Mouse (Mus musculus) spleen, adult 18-20 months (tissue): ENCODE data around the gene Apom.

ENCODE experiments used
- DNase-seq, 2 experiments: peaks; one replicate each; pipeline ENCODE4 v3.0.0; 2022; ENCODE audit warnings: mixed read lengths in 2 of 2

Apom gene

DNA sequence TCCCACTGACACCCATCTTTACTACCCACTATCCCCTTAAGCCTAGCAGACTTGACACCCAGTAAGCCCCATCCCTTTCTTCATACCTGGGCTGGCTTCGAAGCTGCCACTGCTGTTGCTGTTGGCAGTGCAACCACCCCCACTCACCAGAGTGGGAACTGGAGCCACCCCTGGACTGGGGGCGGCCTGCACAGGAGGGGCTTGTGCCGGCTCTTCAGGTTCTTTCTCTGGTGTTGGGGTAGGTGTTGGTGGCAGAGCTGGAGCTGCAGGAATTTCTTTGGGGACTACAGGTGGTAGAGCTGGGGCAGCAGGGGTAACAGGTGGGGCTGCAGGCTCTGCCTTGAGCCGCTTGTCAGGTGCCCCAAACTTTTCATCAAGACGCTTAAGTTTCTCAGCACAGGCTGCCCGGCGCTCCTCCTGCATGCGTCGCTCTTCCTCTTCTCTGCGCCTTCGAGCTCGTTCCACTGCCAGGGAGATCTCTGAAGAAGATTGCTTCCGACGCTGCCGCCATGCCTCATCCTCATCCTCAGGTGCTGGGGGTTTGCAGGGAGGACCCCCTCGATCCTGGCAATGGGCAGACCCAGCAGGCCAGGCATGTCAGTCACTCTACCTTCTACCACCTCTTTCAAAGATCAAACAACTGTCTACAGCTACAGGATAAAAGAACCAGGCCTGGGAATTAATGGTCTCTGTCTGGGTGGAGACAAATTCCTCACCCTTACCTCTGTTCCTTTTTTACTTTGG lies 27.2 kb upstream of the Apom start:
- no peak for DNase-seq

DNA sequence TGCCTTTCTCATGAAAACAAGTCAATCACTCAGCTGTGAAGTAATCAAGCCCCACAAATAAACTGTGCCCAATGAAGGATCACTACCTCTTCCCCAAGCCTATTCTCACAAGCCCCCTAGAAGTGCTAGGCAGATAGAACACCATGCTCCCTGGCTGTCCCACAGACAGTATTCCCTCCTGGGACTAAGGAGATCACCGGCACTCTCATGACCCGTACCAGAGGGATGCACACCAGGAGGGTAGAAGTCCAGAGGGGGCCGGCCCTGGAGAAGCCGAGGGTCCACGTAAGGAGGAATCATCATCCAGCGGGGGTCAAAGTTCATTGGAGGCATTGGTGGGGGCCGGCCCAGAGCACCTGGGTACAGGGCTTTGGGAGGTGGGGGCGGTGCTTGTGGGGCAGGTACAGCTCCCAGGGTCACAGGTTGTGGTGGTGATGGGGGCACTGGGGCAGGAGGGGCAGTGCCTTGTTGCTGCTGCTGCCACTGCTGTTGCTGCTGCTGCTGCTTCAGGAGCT lies 25.9 kb upstream of the Apom start:
- no peak for DNase-seq

DNA sequence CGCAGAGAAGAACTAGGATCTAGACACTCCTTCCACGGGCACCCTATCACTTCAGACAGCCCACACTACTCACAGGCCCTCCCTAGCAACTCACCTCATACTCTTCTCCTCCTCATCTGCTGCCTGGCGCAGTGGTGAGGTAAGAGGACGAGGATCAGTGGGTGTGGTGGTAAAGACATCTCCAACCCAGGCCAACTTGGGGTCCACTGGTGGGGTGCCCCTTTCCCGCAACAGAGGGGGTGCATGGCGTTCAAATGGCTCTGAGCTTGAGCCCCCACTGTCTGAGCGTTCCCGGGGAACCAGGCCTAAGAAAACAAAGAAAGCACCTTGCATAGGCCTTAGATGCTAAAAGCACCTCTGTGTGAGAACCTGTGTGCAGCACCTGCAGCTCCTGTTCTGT lies 25.4 kb upstream of the Apom start:
- DNase-seq, result no peak

DNA sequence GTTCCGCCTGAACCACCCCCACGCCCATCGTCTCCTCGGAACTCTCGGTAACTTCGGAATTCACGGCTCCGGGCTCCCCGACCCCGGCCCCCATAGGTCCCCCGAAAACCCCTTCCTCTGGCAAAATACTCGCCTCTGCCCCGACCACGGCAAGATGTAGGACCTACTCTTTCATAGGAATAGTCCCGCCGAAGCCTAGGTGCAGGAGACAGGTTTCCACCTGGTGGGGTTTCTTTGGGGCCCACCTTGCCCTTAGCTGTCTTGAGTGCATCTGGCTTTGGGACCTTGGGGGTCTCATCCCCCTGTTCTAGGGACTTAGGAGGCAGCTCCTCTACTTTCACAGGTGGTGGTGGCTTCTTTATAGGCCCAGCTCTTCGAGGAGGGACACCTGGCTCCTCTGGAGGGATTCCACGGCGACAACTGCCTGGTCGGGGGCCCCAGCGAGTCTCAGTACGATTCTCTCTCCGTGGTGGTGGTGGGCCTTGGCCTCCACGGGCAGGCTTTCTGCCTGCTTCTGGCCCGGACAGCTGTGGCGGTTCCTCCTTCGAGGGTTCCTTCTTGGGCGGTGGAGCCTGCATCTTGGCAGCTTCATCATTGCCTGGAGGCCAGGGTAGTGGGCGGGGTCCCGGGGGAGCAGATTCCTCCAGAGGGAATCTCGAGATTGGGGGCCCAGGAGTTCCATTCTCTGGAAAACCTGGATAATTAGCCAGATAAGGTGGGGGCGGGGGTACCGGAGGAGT lies 24.8 kb upstream of the Apom start:
- DNase-seq, result no peak

DNA sequence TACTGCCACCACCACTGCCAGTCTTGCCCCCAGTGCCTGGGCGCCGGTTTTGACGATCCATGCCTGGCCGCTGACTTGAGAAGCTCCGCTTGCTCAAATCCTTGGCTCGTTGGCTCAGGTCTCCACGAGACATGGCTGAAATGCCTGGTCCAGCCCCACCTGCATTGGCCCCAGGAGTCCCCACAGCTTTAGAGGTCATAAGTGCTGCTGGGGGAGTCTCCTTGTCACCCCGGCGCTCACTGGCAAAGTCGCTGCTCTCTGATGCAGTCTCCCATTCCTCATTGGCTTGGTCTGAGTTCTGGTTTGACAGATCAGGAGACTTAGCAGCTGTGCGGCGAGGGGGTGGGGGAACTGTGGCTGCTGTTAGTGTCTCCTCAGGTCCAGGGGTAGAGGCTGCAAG lies 23.6 kb upstream of the Apom start:
- no peak for DNase-seq

DNA sequence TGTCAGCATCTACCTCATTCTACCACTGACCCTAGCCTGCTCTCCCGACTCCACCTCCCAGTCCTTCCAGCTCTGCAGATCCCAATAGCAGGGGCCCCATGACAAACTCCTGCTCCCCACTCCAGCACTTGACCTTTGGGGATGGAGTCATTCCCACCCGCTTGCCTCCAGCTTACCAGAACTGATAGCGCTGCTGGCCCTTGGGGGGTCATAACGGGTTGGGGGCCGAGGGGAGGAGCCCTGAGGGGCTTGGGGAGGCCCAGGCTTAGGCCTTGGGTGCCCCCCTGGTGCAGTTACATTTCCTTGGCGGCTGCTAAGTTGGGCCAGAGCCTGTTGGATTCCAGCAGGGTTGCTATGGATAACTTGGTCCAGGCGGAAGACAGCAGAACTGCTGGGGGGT lies 22.8 kb upstream of the Apom start:
- no peak for DNase-seq

DNA sequence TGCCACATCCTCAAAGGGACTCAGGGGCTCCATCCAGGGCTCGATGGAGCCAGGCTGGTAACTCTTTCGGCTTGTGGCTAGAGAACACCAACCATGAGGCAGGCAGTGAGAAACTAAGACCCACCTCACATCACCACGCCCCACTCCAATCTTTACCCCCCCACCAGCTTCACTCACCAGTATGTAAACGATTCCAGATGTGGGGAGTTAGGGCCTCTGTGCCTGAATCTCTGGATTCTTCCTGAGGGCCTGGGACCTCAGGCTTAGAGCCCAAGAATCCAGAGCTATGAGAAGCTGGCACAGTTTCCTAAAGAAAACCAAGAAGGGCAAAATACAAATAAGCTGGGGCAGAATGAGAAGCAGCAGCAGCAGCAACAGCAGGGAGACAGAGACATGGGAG lies 22.1 kb upstream of the Apom start:
- no peak for DNase-seq

DNA sequence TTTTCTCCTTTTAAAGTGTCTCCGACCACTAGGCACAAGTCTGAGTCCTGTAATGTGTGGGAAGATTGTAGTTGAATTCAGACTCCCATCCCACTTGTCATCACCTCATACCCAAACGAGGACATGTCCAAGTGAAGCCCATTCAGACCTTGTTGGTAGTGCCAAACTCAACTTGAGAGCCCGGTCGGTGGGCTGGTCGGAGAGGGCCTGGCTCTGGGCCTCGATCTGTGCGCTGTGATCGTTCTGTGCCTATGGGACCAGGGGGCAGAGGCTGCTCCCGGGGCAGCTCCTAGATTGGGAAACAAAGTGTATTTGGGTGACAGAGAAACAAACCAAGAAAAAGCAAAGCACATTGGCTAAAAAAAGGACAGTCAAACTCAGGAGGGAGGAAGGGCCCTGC lies 21.2 kb upstream of the Apom start:
- no peak for DNase-seq

DNA sequence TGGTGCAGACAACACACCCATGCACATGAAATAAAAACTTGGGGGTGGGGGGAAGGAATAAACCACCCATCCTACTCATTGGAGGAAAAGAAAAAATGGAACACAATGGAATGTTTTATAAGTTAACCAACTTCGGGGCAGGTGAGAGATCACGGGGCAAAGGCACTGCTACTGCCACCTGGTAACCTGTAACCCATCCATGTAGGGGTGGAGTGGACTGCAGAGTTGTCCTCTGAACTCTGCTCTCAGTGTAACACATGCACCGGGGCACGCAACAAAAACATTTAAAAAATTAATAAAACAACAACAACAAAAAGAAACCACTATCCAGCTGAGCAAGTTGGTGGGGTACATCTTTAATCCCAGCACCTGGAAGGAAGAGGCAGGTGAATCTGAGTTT lies 20.3 kb upstream of the Apom start:
- no peak for DNase-seq

DNA sequence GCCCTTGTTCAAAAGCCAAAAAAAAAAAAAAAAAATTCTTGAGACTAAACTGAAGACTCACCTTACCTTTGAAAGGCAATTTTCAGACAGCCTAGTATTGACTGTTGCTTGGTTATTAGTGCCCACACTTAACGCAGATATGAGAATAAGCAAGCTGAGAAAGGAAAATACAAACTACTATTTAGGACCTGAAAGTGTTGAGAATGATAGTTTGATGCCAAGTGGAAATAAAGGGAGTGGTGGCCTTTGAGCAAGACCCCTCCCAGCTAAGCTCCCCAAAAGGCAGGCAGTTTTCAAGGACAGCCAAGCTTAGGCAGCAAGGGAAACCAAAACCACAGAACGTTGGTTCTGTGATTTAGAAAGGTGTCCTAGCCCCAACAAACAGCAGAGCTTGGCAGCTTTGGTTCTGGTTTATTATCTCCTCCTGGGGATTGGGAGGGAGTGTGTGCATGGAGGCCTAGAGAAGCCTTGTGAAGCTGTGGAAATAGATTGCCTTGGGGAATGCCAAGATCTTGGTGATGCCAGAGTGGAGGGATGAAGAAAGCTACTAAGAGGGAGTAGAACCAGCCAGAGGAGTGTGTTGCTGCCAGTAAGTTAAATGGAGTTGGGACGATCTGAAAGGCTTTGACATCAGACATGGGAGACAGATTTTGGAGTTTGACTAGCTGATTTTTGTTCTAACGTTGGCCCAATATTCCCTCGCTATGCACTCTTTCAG lies 16.2 kb upstream of the Apom start:
- DNase-seq, result no peak

DNA sequence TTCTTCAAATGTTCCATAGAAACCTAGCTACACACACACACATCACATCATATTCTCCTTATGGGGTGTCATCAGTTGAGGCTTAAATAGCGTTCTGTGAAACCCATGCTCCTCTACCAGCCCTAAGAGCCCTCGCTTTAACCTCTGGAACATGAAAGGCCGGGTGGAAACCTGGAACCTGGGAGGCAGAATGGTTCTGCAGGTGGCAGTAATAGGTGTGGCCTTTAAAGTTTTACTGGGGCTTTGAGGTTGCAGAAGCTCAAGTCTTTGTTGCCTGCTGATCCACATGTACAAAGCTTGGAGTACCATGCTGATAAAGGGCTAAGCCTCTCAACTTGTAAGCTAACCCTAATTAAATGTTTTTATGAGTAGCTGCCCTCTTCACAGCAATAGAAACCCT lies 15.5 kb upstream of the Apom start:
- no peak for DNase-seq

DNA sequence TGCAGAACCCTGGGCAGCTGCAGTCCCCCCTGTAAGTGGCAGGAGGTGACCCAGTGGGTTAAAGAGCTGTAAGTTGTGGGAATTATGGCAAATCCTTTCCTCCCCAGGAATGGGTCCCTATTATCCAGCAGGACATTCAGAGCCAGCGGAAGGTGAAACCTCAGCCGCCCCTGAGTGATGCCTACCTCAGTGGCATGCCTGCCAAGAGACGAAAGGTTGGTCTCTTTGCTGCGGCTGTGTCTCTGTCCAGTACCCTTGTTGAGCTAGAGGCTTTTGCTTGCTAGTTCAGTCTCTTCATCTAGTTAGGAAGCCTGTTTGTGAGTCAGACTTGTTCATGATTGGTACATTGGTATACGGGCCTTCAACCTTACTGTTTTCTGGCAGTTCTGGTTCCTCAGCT lies 14.3 kb upstream of the Apom start:
- DNase-seq, result no peak

DNA sequence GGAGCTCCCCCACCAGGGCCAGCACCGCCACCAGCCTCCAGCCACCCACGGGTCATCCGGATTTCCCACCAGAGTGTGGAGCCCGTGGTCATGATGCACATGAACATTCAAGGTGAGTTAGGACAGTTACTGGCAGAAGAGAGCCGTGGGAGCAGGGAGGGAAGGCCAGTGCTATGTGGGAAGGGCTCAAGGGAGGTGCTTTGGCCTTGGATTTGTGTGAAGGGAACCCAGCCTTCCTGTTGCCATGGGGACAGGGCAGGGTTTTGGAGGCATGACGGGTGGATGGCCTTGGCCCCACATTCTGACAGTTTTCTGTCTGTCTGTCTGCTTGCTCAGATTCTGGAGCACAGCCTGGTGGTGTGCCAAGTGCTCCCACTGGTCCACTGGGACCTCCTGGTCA lies 10.1 kb upstream of the Apom start:
- no peak for DNase-seq

DNA sequence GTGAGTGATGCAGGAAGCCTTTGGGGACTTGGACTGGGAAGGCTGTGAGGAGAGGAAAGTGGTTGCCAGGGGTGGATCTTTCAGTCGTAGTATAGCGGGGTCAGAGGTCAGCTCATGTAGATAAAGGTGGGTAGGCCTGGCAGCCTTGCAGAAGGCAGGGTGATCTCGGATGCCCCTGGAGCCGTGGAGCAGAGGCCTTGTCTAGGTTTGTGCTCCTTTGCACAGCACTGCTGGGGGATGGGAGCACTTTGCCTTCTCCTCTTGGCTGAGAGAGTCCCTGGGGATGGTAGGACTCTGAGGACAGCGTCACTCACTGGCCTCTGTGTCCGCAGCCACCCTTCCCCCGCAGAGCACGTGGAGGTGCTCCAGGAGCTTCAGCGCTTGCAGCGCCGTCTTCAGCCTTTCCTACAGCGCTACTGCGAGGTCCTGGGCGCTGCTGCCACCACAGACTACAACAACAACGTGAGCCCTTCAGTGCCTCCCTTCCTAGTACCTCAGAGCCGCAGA lies 8.7 kb upstream of the Apom start:
- no peak for DNase-seq

DNA sequence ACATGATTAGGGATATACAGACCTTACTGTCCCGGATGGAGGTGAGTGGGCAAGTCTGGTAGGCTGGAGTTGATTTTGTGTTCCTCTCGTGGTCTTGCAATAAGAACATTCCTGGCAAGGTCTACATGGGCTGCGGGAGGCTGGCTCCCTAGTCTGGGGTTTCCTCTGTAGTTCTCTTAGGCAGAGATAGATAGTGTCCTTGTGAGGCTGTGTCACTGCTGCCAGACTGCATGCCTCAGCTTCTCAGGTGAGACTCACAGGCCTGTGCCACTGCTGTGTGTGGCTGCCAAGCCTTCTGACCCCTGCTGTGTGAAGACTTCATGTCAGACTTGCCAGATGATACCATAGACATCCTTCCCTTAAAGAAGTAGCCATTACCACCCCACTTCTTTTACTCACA lies 7.4 kb upstream of the Apom start:
- no peak for DNase-seq

DNA sequence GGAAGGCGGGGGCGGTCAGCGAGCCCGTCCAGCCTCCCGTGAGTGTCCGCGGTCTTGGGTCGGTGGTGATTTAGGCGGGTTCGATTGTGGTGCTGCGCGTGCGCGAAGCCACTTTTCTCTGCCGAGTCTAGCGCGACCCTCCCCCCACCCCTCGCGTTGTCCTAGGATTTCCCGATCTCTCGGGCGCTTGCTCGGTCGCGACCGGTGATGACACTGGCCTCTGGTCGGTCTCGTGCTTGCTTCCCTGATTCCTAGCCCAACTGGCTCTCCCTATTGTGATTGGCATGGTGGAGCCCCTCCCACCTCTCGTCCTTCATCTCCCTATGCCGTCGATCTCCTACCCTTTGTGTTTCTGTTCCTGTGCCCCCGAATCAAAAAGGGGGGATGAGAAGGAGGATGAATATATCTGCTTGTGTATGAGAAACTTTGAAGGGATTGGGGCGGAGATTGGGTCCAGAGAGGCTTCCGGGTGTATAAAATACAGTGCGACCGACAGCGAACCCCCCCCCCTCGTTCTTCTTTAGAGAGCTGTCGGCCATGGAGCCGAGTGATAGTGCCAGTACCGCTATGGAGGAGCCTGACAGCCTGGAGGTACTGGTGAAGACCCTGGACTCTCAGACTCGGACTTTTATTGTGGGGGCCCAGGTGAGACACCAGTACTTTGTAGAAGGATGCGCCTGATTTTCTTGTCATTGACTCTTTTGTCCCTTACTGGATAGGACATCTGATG lies 3.9 kb upstream of the Apom start:
- DNase-seq, result no peak

DNA sequence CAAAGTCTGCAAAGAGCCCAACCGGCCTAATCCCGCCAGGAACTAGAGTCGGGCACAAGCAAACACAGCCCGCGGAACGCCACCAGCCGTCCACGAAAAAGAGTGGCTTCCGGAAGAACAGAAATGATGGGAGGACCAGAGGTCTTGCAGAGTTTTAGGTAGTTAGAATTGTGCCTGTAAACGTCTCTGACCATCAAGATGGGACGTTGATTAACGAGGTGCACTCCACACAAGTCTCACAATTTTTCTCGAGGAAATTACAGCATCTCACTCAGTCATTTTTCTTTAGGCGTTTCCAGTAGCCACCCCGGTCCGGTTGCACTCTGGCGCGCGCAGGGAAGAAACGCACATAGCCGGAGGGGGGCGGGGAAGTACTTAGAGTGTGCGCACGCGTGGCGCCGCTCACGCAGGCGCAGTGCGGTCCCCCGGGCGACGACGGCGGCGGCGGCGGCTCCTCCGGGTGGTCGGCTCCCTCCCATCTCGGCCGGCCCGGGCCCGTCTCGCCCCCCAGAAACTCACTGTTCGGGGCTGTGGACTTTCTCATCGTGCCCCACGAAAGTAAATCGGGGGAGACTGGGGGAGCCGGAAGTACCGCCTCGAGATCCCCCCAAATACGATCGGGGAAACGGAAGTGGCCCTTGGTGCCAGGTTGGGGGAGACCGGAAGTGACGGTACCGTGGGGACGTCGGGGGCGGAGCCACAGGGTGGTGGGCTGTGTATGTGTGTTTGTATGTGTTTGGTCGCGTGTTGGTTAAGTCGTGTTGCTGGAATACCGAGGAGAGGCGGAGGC lies 3.1 kb upstream of the Apom start, which contains the start of gene Bag6:
Gene Bag6, plus strand, starts transcription at position 378 of the 790 bp plus-strand sequence.
- DNase-seq, result peak; percentile 88 to 93

DNA sequence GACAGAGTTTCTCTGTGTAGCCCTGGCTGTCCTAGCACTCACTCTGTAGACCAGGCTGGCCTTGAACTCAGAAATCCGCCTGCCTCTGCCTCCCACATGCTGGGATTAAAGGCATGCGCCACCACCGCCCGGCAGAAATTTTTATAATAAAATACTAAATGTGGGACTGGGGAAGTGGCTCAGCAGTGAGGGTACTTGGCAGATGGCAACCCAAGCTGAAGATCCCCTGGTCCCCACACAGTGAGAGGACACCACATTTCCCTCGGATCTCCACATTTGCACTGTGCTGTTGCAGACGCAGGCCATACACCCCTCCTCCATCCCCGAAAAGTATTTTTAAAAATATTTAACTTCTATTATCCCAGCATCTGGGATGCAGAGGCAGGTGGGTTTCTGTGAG lies 1.7 kb upstream of the Apom start:
- no peak for DNase-seq

DNA sequence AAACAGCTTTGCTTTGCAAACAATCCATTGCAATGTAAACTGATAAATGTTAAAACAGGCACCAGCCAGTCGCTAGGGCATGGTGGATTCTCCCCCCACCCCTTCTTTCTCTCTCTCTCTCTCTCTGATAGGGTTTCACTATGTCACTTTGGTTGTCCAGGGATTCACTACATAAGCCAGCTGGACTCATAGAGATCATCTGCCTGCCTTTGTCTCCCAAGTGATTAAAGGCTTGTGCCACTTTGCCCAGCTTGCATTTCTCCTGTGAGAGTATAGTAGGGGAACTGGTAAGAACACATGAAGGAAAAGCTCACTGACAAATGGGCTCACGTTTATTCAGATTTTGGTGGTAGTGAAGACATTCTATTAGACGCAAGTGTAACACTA lies 317 bp upstream of the Apom start:
- no peak for DNase-seq

DNA sequence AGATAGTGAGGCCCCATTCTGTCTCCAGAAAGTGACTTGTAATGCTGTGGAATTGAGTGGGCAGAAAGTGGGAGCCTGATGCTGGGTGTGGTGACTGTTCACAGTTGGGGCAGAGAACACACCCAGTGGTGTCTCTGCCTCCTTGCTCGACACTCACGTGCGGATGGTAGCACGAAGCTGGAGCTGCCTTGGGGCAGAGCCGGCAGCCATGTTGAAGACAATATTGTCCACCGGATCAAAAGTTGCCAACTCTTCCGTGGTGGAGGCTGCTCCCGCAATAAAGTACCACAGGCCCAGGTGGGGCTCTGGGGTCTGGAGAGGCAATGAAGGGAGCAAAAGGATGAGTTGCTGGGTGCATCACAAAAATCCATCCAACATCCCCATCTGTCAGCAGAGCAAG lies 812 bp downstream of the Apom start:
- no peak for DNase-seq

DNA sequence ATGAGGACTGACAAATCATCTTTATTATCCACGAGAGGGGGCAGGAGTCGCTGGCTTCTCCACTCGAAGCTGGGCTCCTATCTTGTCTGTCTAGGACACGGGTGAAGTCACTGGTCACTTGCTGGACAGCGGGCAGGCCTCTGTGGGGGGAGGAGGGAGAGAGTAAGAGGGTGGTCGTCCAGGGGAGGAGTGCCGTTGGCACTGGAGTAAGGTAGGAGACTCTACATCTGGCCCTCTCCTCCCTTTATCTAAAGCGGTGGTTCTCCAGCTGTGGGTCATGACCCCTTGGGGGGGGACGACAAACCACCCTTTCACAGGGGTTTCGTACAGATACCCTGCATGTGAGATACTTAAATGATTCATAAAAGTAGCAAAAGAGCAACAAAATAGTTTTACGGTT lies 2.9 kb downstream of the Apom start:
- no peak for DNase-seq

DNA sequence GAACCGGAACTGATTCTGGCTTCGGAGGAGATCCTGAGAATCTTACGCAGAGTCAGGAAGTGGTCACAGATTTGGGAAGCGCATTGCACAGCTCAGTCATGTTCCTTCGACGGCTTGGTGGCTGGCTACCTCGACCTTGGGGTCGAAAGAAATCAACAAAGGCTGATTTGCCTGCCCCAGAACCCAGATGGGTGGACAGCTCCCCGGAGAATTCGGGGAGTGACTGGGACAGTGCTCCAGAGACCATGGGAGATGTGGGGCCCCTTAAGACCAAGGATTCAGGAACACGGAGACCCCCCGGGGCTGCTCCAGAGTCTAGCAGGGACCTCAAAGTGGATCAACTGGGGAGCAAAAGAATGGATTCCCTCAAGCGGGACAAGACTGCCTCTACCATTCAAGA lies 4.8 kb downstream of the Apom start:
- DNase-seq, result no peak
